ENCODE assay signal across 19 mouse cellular contexts in the genomic region with DNA sequence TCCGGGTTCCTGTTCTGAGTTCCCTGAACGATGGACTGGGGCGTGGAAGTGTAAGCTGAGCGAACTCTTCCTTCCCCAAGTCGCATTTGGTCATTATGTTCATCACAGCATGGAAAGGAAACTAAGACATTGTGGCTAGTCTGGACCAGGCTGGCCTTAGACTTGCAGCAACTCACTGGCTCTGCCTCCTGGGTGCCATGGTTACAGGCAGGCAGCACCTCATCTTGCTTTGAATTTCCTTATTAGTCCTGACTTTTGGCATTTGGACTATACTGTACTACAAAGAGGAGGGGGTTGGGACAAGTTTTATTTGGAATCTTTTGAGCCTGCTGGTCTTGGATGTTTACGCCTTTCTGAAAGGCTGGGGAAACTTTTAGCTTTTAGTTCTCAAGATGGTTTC. TPM values are rescaled to one million over a fixed set of nuclear protein-coding genes. Genes with fewer than 3 reads are reported as not detected.
A peak's percentile ranks its signal among the peaks of the same experiment; 100 is the strongest.
DNase-seq lines count a peak whose midpoint lies in the region; ATAC-seq and TF ChIP-seq lines count a peak whose summit lies in the region.
"Had no signal": no experiment of that assay in that cellular context is flagged by ENCODE, and none has a peak within 500 bp of the region (broad histone marks: within the 10 kb centered on the region; RNA-seq: fewer than 3 reads in every experiment).

No protein-coding gene starts in this region.

- H3K9me3 ChIP-seq in hindbrain, postnatal 0 days (ENCODE audit: low read length) = no peaks in the 10 kb centered on the region
- H3K9me3 ChIP-seq in hindbrain, embryonic 11.5 days (ENCODE audit: control insufficient read depth, low read length) = no peaks in the 10 kb centered on the region
- H3K9me3 ChIP-seq in midbrain, postnatal 0 days (ENCODE audit: low read length) = no peaks in the 10 kb centered on the region
- no peaks in the 10 kb centered on the region for H3K9me3 ChIP-seq in midbrain, embryonic 15.5 days
- H3K9me3 ChIP-seq in limb, embryonic 15.5 days = no peaks in the 10 kb centered on the region
- 0 out of 2 replicates have a peak, but pooled peaks cover 4% of the 10 kb centered on the region for H3K9me3 ChIP-seq in forebrain, postnatal 0 days (ENCODE audit: low read length)
- H3K9me3 ChIP-seq: embryonic facial prominence, embryonic 13.5 days; heart, embryonic 15.5 days; neural tube, embryonic 12.5 days had no signal

- 39% methylated on average over 6 of the region's 6 CpGs for WGBS in hindbrain, postnatal 0 days
- 61% methylated on average over 6 of the region's 6 CpGs for WGBS in hindbrain, embryonic 11.5 days
- WGBS in midbrain, postnatal 0 days = 48% methylated on average over 6 of the region's 6 CpGs
- WGBS in midbrain, embryonic 15.5 days = 59% methylated on average over 6 of the region's 6 CpGs
- WGBS in limb, embryonic 15.5 days = 47% methylated on average over 6 of the region's 6 CpGs
- 53% methylated on average over 6 of the region's 6 CpGs for WGBS in forebrain, postnatal 0 days

- no peak for TF ChIP-seq CTCF in hindbrain, postnatal 0 days (IDR thresholded peaks at IDR 0.05; ENCODE audit: low read depth)
- no peak for TF ChIP-seq CTCF in midbrain, postnatal 0 days (IDR thresholded peaks at IDR 0.05)
- TF ChIP-seq CTCF in forebrain, postnatal 0 days (IDR thresholded peaks at IDR 0.05; ENCODE audit: low read depth) = no peak

- H3K4me1 ChIP-seq in hindbrain, postnatal 0 days (ENCODE audit: insufficient read depth, low read length) = no peaks in the 10 kb centered on the region
- H3K4me1 ChIP-seq in hindbrain, embryonic 11.5 days (replicated peaks; ENCODE audit: control insufficient read depth, insufficient read depth, low read length) = no peaks in the 10 kb centered on the region
- H3K4me1 ChIP-seq in midbrain, postnatal 0 days (ENCODE audit: insufficient read depth, low read length) = no peaks in the 10 kb centered on the region
- no peaks in the 10 kb centered on the region for H3K4me1 ChIP-seq in midbrain, embryonic 15.5 days
- H3K4me1 ChIP-seq in limb, embryonic 15.5 days = no peaks in the 10 kb centered on the region
- H3K4me1 ChIP-seq in forebrain, postnatal 0 days (ENCODE audit: insufficient read depth) = no peaks in the 10 kb centered on the region
- H3K4me1 ChIP-seq: heart, embryonic 15.5 days; neural tube, embryonic 12.5 days had no signal

- H3K4me3 ChIP-seq in hindbrain, postnatal 0 days (ENCODE audit: low read length) = no peak overlapping the region
- H3K4me3 ChIP-seq in hindbrain, embryonic 11.5 days (ENCODE audit: low read depth, low read length) = no peak overlapping the region
- H3K4me3 ChIP-seq in midbrain, postnatal 0 days (ENCODE audit: low read depth, low read length) = no peak overlapping the region
- no peak overlapping the region for H3K4me3 ChIP-seq in midbrain, embryonic 15.5 days
- H3K4me3 ChIP-seq in limb, embryonic 15.5 days = no peak overlapping the region
- no peak overlapping the region for H3K4me3 ChIP-seq in forebrain, postnatal 0 days (ENCODE audit: low read depth, low read length)
- H3K4me3 ChIP-seq: embryonic facial prominence, embryonic 13.5 days; heart, adult 2 months; heart, embryonic 15.5 days; neural tube, embryonic 12.5 days had no signal

- no peak overlapping the region for H3K9ac ChIP-seq in hindbrain, postnatal 0 days (replicated peaks; ENCODE audit: low read length)
- H3K9ac ChIP-seq in hindbrain, embryonic 11.5 days (ENCODE audit: low read depth, low read length) = no peak overlapping the region
- no peak overlapping the region for H3K9ac ChIP-seq in midbrain, postnatal 0 days (replicated peaks; ENCODE audit: low read length, poor library complexity, severe bottlenecking)
- H3K9ac ChIP-seq in midbrain, embryonic 15.5 days = no peak overlapping the region
- no peak overlapping the region for H3K9ac ChIP-seq in limb, embryonic 15.5 days
- no peak overlapping the region for H3K9ac ChIP-seq in forebrain, postnatal 0 days
- H3K9ac ChIP-seq: embryonic facial prominence, embryonic 13.5 days; heart, embryonic 15.5 days; neural tube, embryonic 12.5 days had no signal

- H3K36me3 ChIP-seq in hindbrain, postnatal 0 days (ENCODE audit: insufficient read depth, low read length) = no peaks in the 10 kb centered on the region
- no peaks in the 10 kb centered on the region for H3K36me3 ChIP-seq in hindbrain, embryonic 11.5 days (ENCODE audit: control insufficient read depth, insufficient read depth, low read length)
- H3K36me3 ChIP-seq in midbrain, postnatal 0 days (ENCODE audit: insufficient read depth, low read length) = no peaks in the 10 kb centered on the region
- H3K36me3 ChIP-seq in midbrain, embryonic 15.5 days (replicated peaks) = no peaks in the 10 kb centered on the region
- no peaks in the 10 kb centered on the region for H3K36me3 ChIP-seq in limb, embryonic 15.5 days
- no peaks in the 10 kb centered on the region for H3K36me3 ChIP-seq in forebrain, postnatal 0 days (ENCODE audit: insufficient read depth)
- H3K36me3 ChIP-seq: embryonic facial prominence, embryonic 13.5 days; heart, embryonic 15.5 days; neural tube, embryonic 12.5 days had no signal

- H3K27ac ChIP-seq in hindbrain, postnatal 0 days = no peak overlapping the region
- no peak overlapping the region for H3K27ac ChIP-seq in hindbrain, embryonic 11.5 days (ENCODE audit: low read depth, low read length)
- no peak overlapping the region for H3K27ac ChIP-seq in midbrain, postnatal 0 days (ENCODE audit: low read depth, low read length)
- H3K27ac ChIP-seq in midbrain, embryonic 15.5 days = no peak overlapping the region
- H3K27ac ChIP-seq in limb, embryonic 15.5 days = no peak overlapping the region
- no peak overlapping the region for H3K27ac ChIP-seq in forebrain, postnatal 0 days (ENCODE audit: low read depth, low read length)
- H3K27ac ChIP-seq: embryonic facial prominence, embryonic 13.5 days; heart, adult 2 months; heart, embryonic 15.5 days; neural tube, embryonic 12.5 days had no signal

- DNase-seq in hindbrain, postnatal 0 days (ENCODE audit: low spot score) = peak; percentile 31
- DNase-seq in hindbrain, embryonic 11.5 days (ENCODE audit: low spot score) = no peak
- peak; percentile 19 for DNase-seq in midbrain, postnatal 0 days (ENCODE audit: low spot score)
- no peak for DNase-seq in forebrain, postnatal 0 days
- DNase-seq: adrenal gland, postnatal 36 days; B cell, adult 2 months; cerebellum, adult 8-10 months; gastrocnemius, postnatal 14 days; heart, adult 2 months; thymus, adult 18-20 months had no signal

- no peak overlapping the region for H3K4me2 ChIP-seq in hindbrain, postnatal 0 days (ENCODE audit: low read depth, low read length)
- H3K4me2 ChIP-seq in hindbrain, embryonic 11.5 days (replicated peaks; ENCODE audit: low read depth, low read length) = no peak overlapping the region
- no peak overlapping the region for H3K4me2 ChIP-seq in midbrain, postnatal 0 days (ENCODE audit: low read depth, low read length, poor library complexity, severe bottlenecking)
- H3K4me2 ChIP-seq in midbrain, embryonic 15.5 days = no peak overlapping the region
- H3K4me2 ChIP-seq in limb, embryonic 15.5 days = no peak overlapping the region
- H3K4me2 ChIP-seq in forebrain, postnatal 0 days (ENCODE audit: low read depth) = no peak overlapping the region
- H3K4me2 ChIP-seq: embryonic facial prominence, embryonic 13.5 days; heart, embryonic 15.5 days; neural tube, embryonic 12.5 days had no signal

- H3K27me3 ChIP-seq in hindbrain, postnatal 0 days (ENCODE audit: insufficient read depth, low read length) = no peaks in the 10 kb centered on the region
- H3K27me3 ChIP-seq in hindbrain, embryonic 11.5 days (ENCODE audit: control insufficient read depth, insufficient read depth, low read length) = no peaks in the 10 kb centered on the region
- no peaks in the 10 kb centered on the region for H3K27me3 ChIP-seq in midbrain, postnatal 0 days (ENCODE audit: insufficient read depth, low read length)
- H3K27me3 ChIP-seq in midbrain, embryonic 15.5 days (replicated peaks) = no peaks in the 10 kb centered on the region
- H3K27me3 ChIP-seq in limb, embryonic 15.5 days = no peaks in the 10 kb centered on the region
- H3K27me3 ChIP-seq in forebrain, postnatal 0 days (ENCODE audit: insufficient read depth, low read length) = no peaks in the 10 kb centered on the region
- H3K27me3 ChIP-seq: embryonic facial prominence, embryonic 13.5 days; heart, embryonic 15.5 days; neural tube, embryonic 12.5 days had no signal

- no peak for ATAC-seq in hindbrain, postnatal 0 days
- no peak for ATAC-seq in hindbrain, embryonic 11.5 days (ENCODE audit: low FRiP score)
- no peak for ATAC-seq in midbrain, postnatal 0 days (ENCODE audit: low FRiP score)
- ATAC-seq in midbrain, embryonic 15.5 days (replicated peaks) = no peak
- ATAC-seq in limb, embryonic 15.5 days (ENCODE audit: insufficient number of reproducible peaks, low FRiP score, low TSS enrichment, low read depth) = peak; percentile 30; the same call in 1 of the 2 replicates
- ATAC-seq in forebrain, postnatal 0 days = no peak
- no peak for ATAC-seq in erythroid progenitor cell, adult 5-6 weeks (replicated peaks; ENCODE audit: low FRiP score, poor library complexity, severe bottlenecking)
- ATAC-seq: Patski had no signal

RNA-seq across cellular contexts. Expression of a gene that starts 35.1 kb away (rescaled TPM):
- total RNA-seq in hindbrain, postnatal 0 days (2014; rRNA removed) = 15.0 and 22.2 TPM in 2 replicates
- 23.6 and 25.3 TPM in 2 replicates for polyA plus RNA-seq in hindbrain, postnatal 0 days (2015; fragmentation: Nextera tagmentation; extraction: Ambion mirVana)
- polyA plus RNA-seq in hindbrain, embryonic 11.5 days (2014; fragmentation: Nextera tagmentation; extraction: Ambion mirVana) = 37.6 and 39.8 TPM in 2 replicates
- 10.1 and 23.1 TPM in 2 replicates for total RNA-seq in midbrain, postnatal 0 days (2014; rRNA removed)
- polyA plus RNA-seq in midbrain, postnatal 0 days (2015; fragmentation: Nextera tagmentation; extraction: Ambion mirVana) = 22.9 and 23.4 TPM in 2 replicates
- 32.0 and 34.0 TPM in 2 replicates for polyA plus RNA-seq in midbrain, embryonic 15.5 days (2015; fragmentation: Nextera tagmentation; extraction: Ambion mirVana)
- polyA plus RNA-seq in limb, embryonic 15.5 days (2015; fragmentation: Nextera tagmentation; extraction: Ambion mirVana) = 102 and 114 TPM in 2 replicates
- total RNA-seq in forebrain, postnatal 0 days (2014; rRNA removed) = 10.6 and 14.8 TPM in 2 replicates
- polyA plus RNA-seq in forebrain, postnatal 0 days (2015; fragmentation: Nextera tagmentation; extraction: Ambion mirVana) = 17.6 and 20.5 TPM in 2 replicates
- 105 and 148 TPM in 2 replicates for total RNA-seq in erythroid progenitor cell, adult 5-6 weeks (2015; ENCODE audit: low replicate concordance)
- 93.2 and 132 TPM in 2 replicates for total RNA-seq in erythroid progenitor cell, adult 5-6 weeks (2017; ENCODE audit: low replicate concordance)

RNA-seq across cellular contexts. Expression of a gene that starts 52.4 kb away (rescaled TPM):
- 36.8 and 38.7 TPM in 2 replicates for total RNA-seq in hindbrain, postnatal 0 days (2014; rRNA removed)
- polyA plus RNA-seq in hindbrain, postnatal 0 days (2015; fragmentation: Nextera tagmentation; extraction: Ambion mirVana) = 15.2 and 16.0 TPM in 2 replicates
- polyA plus RNA-seq in hindbrain, embryonic 11.5 days (2014; fragmentation: Nextera tagmentation; extraction: Ambion mirVana) = 18.8 and 19.8 TPM in 2 replicates
- total RNA-seq in midbrain, postnatal 0 days (2014; rRNA removed) = 28.7 and 33.5 TPM in 2 replicates
- 14.5 and 15.9 TPM in 2 replicates for polyA plus RNA-seq in midbrain, postnatal 0 days (2015; fragmentation: Nextera tagmentation; extraction: Ambion mirVana)
- 31.6 and 39.2 TPM in 2 replicates for polyA plus RNA-seq in midbrain, embryonic 15.5 days (2015; fragmentation: Nextera tagmentation; extraction: Ambion mirVana)
- 18.2 and 18.7 TPM in 2 replicates for polyA plus RNA-seq in limb, embryonic 15.5 days (2015; fragmentation: Nextera tagmentation; extraction: Ambion mirVana)
- 19.2 and 29.7 TPM in 2 replicates for total RNA-seq in forebrain, postnatal 0 days (2014; rRNA removed)
- polyA plus RNA-seq in forebrain, postnatal 0 days (2015; fragmentation: Nextera tagmentation; extraction: Ambion mirVana) = 17.2 and 18.1 TPM in 2 replicates
- 32.1 and 36.0 TPM in 2 replicates for total RNA-seq in erythroid progenitor cell, adult 5-6 weeks (2015; ENCODE audit: low replicate concordance)
- 17.2 and 29.4 TPM in 2 replicates for total RNA-seq in erythroid progenitor cell, adult 5-6 weeks (2017; ENCODE audit: low replicate concordance)

RNA-seq across cellular contexts. Expression of a gene that starts 55.4 kb away (rescaled TPM):
- total RNA-seq in hindbrain, postnatal 0 days (2014; rRNA removed) = 16.0 and 16.6 TPM in 2 replicates
- polyA plus RNA-seq in hindbrain, postnatal 0 days (2015; fragmentation: Nextera tagmentation; extraction: Ambion mirVana) = 3.3 TPM in 2 replicates
- polyA plus RNA-seq in hindbrain, embryonic 11.5 days (2014; fragmentation: Nextera tagmentation; extraction: Ambion mirVana) = 1.7 and 3.3 TPM in 2 replicates
- 20.5 and 23.6 TPM in 2 replicates for total RNA-seq in midbrain, postnatal 0 days (2014; rRNA removed)
- polyA plus RNA-seq in midbrain, postnatal 0 days (2015; fragmentation: Nextera tagmentation; extraction: Ambion mirVana) = 3.1 and 3.2 TPM in 2 replicates
- polyA plus RNA-seq in midbrain, embryonic 15.5 days (2015; fragmentation: Nextera tagmentation; extraction: Ambion mirVana) = 4.6 and 4.7 TPM in 2 replicates
- polyA plus RNA-seq in limb, embryonic 15.5 days (2015; fragmentation: Nextera tagmentation; extraction: Ambion mirVana) = 0.51 and 1.6 TPM in 2 replicates
- total RNA-seq in forebrain, postnatal 0 days (2014; rRNA removed) = 7.3 and 8.8 TPM in 2 replicates
- polyA plus RNA-seq in forebrain, postnatal 0 days (2015; fragmentation: Nextera tagmentation; extraction: Ambion mirVana) = 1.7 and 3.1 TPM in 2 replicates
- not detected in 2 replicates for total RNA-seq in erythroid progenitor cell, adult 5-6 weeks (2015; ENCODE audit: low replicate concordance)
- total RNA-seq in erythroid progenitor cell, adult 5-6 weeks (2017; ENCODE audit: low replicate concordance) = not detected in 2 replicates
- total RNA-seq: megakaryocyte-erythroid progenitor cell, adult 5-6 weeks; monocyte, adult 5-6 weeks had no signal
- polyA plus RNA-seq: Patski had no signal

Comparison
In these comparisons a context has a peak if more than half of its experiments do, and no peak if none do; other contexts are left out.
1. DNase-seq: peak in hindbrain, postnatal 0 days (single experiment) and midbrain, postnatal 0 days (single experiment); none in hindbrain, embryonic 11.5 days (single experiment) and forebrain, postnatal 0 days (single experiment).